20 mouse cellular contexts compared by ENCODE assay signal in the genomic region with DNA sequence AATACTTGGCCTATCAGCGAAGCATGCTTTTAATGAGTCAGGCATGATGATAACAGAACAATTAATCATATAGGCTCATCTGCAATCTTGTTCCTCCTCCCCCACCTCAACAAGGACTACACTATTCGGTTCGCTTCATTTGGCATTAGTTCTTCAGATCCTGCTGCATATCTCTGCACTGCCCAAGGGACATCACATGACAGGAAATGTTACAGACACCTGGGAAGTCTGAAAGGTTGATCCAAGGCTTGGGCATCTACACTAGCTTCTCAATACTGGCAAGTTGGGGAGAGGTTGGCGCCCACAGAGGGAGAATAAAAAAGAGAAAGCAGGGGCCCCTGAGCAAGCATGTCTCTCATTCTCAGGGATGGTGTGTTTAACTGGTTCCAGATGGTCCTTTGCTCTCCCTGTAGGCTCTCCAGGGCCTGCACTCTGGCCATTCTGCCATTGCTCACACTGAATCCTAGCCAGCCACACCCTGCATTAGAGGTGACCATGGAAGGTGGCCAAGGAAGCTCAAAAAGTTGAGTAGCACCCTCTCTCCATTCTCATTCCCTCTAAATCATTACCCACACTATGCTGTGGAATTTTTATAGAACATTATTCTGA.
"Had no signal": no experiment of that assay in that cellular context is flagged by ENCODE, and none has a peak within 500 bp of the region (broad histone marks: within the 10 kb centered on the region; RNA-seq: fewer than 3 reads in every experiment).

No protein-coding gene starts in this region.

- H3K4me3 ChIP-seq: layer of hippocampus, adult 2 months; left cerebral cortex, adult 2 months; liver, embryonic 13.5 days; lung, embryonic 15.5 days; megakaryocyte, embryonic 14.5 days; midbrain, embryonic 10.5 days; midbrain, embryonic 13.5 days; neural tube, embryonic 12.5 days; neural tube, embryonic 15.5 days; stomach, embryonic 15.5 days had no signal

- H3K9ac ChIP-seq: liver, embryonic 13.5 days; lung, embryonic 15.5 days; midbrain, embryonic 13.5 days; neural tube, embryonic 12.5 days; neural tube, embryonic 15.5 days; stomach, embryonic 15.5 days had no signal

- ATAC-seq: midbrain, embryonic 13.5 days; midbrain, embryonic 16.5 days had no signal

- H3K36me3 ChIP-seq: liver, embryonic 13.5 days; lung, embryonic 15.5 days; midbrain, embryonic 10.5 days; midbrain, embryonic 13.5 days; neural tube, embryonic 12.5 days; neural tube, embryonic 15.5 days; stomach, embryonic 15.5 days had no signal

- DNase-seq: kidney, postnatal 25 days; layer of hippocampus, postnatal 36 days; liver, embryonic 13.5 days; lung, postnatal 10 days; lung, postnatal 36 days; retina, postnatal 1 day; right cerebral cortex, postnatal 25 days; spleen, adult 18-20 months; thymus, postnatal 25 days had no signal

- H3K27ac ChIP-seq: kidney, postnatal 0 days; layer of hippocampus, adult 2 months; left cerebral cortex, adult 2 months; liver, embryonic 13.5 days; lung, embryonic 15.5 days; midbrain, embryonic 10.5 days; midbrain, embryonic 13.5 days; neural tube, embryonic 12.5 days; neural tube, embryonic 15.5 days; stomach, embryonic 15.5 days had no signal

- H3K27me3 ChIP-seq: liver, embryonic 13.5 days; lung, embryonic 15.5 days; megakaryocyte, embryonic 14.5 days; midbrain, embryonic 13.5 days; neural tube, embryonic 12.5 days; neural tube, embryonic 15.5 days; stomach, embryonic 15.5 days had no signal

- H3K4me2 ChIP-seq: liver, embryonic 13.5 days; lung, embryonic 15.5 days; midbrain, embryonic 13.5 days; neural tube, embryonic 12.5 days; neural tube, embryonic 15.5 days; stomach, embryonic 15.5 days had no signal

- H3K4me1 ChIP-seq: liver, embryonic 13.5 days; megakaryocyte, embryonic 14.5 days; midbrain, embryonic 10.5 days; midbrain, embryonic 13.5 days; neural tube, embryonic 12.5 days; neural tube, embryonic 15.5 days; stomach, embryonic 15.5 days had no signal

- H3K9me3 ChIP-seq: liver, embryonic 13.5 days; lung, embryonic 15.5 days; megakaryocyte, embryonic 14.5 days; midbrain, embryonic 10.5 days; midbrain, embryonic 13.5 days; neural tube, embryonic 12.5 days; neural tube, embryonic 15.5 days; stomach, embryonic 15.5 days had no signal
